Mouse (Mus musculus): ENCODE results near the gene Ano4. TPM values are rescaled to one million over a fixed set of nuclear protein-coding genes. Genes with fewer than 3 reads are reported as not detected.

Gene Ano4
- polyA plus RNA-seq, 1 experiment from 2014 or later, result 5.0 TPM

GRCm38 (mm10) chr10:89300346-89300745 is 44.2 kb downstream of the Ano4 start:
- Histone ChIP-seq H3K9ac (replicated peaks; ENCODE audit: low read length) (no peak overlapping the region), H3K4me1 (ENCODE audit: insufficient read depth, low read length) (no peaks in the 10 kb centered on the region), H3K36me3 (ENCODE audit: insufficient read depth, low read length) (no peaks in the 10 kb centered on the region), H3K27ac (ENCODE audit: low read length) (no peak overlapping the region), H3K4me3 (ENCODE audit: low read length) (no peak overlapping the region), H3K27me3 (ENCODE audit: insufficient read depth, low read length) (no peaks in the 10 kb centered on the region), H3K9me3 (ENCODE audit: low read length) (no peaks in the 10 kb centered on the region), H3K4me2 (replicated peaks; ENCODE audit: low read depth, low read length) (no peak overlapping the region)
- 82% methylated on average over 2 of the region's 2 CpGs for WGBS
- ATAC-seq (ENCODE audit: low FRiP score, low TSS enrichment), result no peak

- no peak overlapping the region for H3K9ac ChIP-seq (replicated peaks; ENCODE audit: low read length)
- no peaks in the 10 kb centered on the region for H3K36me3 ChIP-seq (ENCODE audit: insufficient read depth, low read length)
- no peaks in the 10 kb centered on the region for H3K27me3 ChIP-seq (ENCODE audit: insufficient read depth, low read length)
- H3K4me2 ChIP-seq (replicated peaks; ENCODE audit: low read depth, low read length), result no peak overlapping the region
- no peak for ATAC-seq (ENCODE audit: low FRiP score, low TSS enrichment)
- H3K9me3 ChIP-seq (ENCODE audit: low read length), result no peaks in the 10 kb centered on the region
- H3K27ac ChIP-seq (ENCODE audit: low read length), result no peak overlapping the region
- no peaks in the 10 kb centered on the region for H3K4me1 ChIP-seq (ENCODE audit: insufficient read depth, low read length)
- WGBS, result 71% methylated on average over 3 of the region's 3 CpGs
- no peak overlapping the region for H3K4me3 ChIP-seq (ENCODE audit: low read length)
Measured at GRCm38 (mm10) chr10:89292784-89293183, 51.8 kb downstream of the Ano4 start.

GRCm38 (mm10) chr10:89290698-89291097 is 53.9 kb downstream of the Ano4 start:
- Histone ChIP-seq H3K27me3 (ENCODE audit: insufficient read depth, low read length) (no peaks in the 10 kb centered on the region), H3K4me3 (ENCODE audit: low read length) (no peak overlapping the region), H3K4me2 (replicated peaks; ENCODE audit: low read depth, low read length) (no peak overlapping the region), H3K4me1 (ENCODE audit: insufficient read depth, low read length) (no peaks in the 10 kb centered on the region), H3K9me3 (ENCODE audit: low read length) (no peaks in the 10 kb centered on the region), H3K36me3 (ENCODE audit: insufficient read depth, low read length) (no peaks in the 10 kb centered on the region), H3K9ac (replicated peaks; ENCODE audit: low read length) (no peak overlapping the region), H3K27ac (ENCODE audit: low read length) (no peak overlapping the region)
- ATAC-seq (ENCODE audit: low FRiP score, low TSS enrichment), result no peak
- 61% methylated on average over 6 of the region's 6 CpGs for WGBS

- Histone ChIP-seq H3K36me3 (ENCODE audit: insufficient read depth, low read length) (no peaks in the 10 kb centered on the region), H3K27me3 (ENCODE audit: insufficient read depth, low read length) (no peaks in the 10 kb centered on the region), H3K4me2 (replicated peaks; ENCODE audit: low read depth, low read length) (no peak overlapping the region), H3K9me3 (ENCODE audit: low read length) (no peaks in the 10 kb centered on the region), H3K4me3 (ENCODE audit: low read length) (no peak overlapping the region), H3K9ac (replicated peaks; ENCODE audit: low read length) (no peak overlapping the region), H3K27ac (ENCODE audit: low read length) (no peak overlapping the region), H3K4me1 (ENCODE audit: insufficient read depth, low read length) (no peaks in the 10 kb centered on the region)
- ATAC-seq (ENCODE audit: low FRiP score, low TSS enrichment), result no peak
- WGBS, result 90% methylated on average over 4 of the region's 4 CpGs
Measured at GRCm38 (mm10) chr10:89289290-89289689, 55.3 kb downstream of the Ano4 start.

- no peak for ATAC-seq (ENCODE audit: low FRiP score, low TSS enrichment)
- no peak overlapping the region for H3K9ac ChIP-seq (replicated peaks; ENCODE audit: low read length)
- 77% methylated on average over 5 of the region's 5 CpGs for WGBS
Measured at GRCm38 (mm10) chr10:89280402-89280801, 64.2 kb downstream of the Ano4 start.

GRCm38 (mm10) chr10:89273001-89273680 is 71.4 kb downstream of the Ano4 start:
- no peak overlapping the region for H3K4me2 ChIP-seq (replicated peaks; ENCODE audit: low read depth, low read length)
- no peak overlapping the region for H3K4me3 ChIP-seq (ENCODE audit: low read length)
- WGBS, result 95% methylated on average over 3 of the region's 3 CpGs
- no peaks in the 10 kb centered on the region for H3K9me3 ChIP-seq (ENCODE audit: low read length)
- no peaks in the 10 kb centered on the region for H3K4me1 ChIP-seq (ENCODE audit: insufficient read depth, low read length)
- H3K27me3 ChIP-seq (ENCODE audit: insufficient read depth, low read length), result no peaks in the 10 kb centered on the region
- H3K27ac ChIP-seq (ENCODE audit: low read length), result no peak overlapping the region
- no peak overlapping the region for H3K9ac ChIP-seq (replicated peaks; ENCODE audit: low read length)
- no peaks in the 10 kb centered on the region for H3K36me3 ChIP-seq (ENCODE audit: insufficient read depth, low read length)
- ATAC-seq (ENCODE audit: low FRiP score, low TSS enrichment), result no peak

More at GRCm38 (mm10) chr10:89280402-89280801, 64.2 kb downstream of the Ano4 start:
- no peaks in the 10 kb centered on the region for H3K4me1 ChIP-seq (ENCODE audit: insufficient read depth, low read length)
- no peaks in the 10 kb centered on the region for H3K9me3 ChIP-seq (ENCODE audit: low read length)
- no peaks in the 10 kb centered on the region for H3K27me3 ChIP-seq (ENCODE audit: insufficient read depth, low read length)
- no peak overlapping the region for H3K4me3 ChIP-seq (ENCODE audit: low read length)
- H3K4me2 ChIP-seq (replicated peaks; ENCODE audit: low read depth, low read length), result no peak overlapping the region
- H3K27ac ChIP-seq (ENCODE audit: low read length), result no peak overlapping the region
- no peaks in the 10 kb centered on the region for H3K36me3 ChIP-seq (ENCODE audit: insufficient read depth, low read length)

- Histone ChIP-seq H3K4me2 (replicated peaks; ENCODE audit: low read depth, low read length) (no peak overlapping the region), H3K9ac (replicated peaks; ENCODE audit: low read length) (no peak overlapping the region), H3K4me3 (ENCODE audit: low read length) (no peak overlapping the region), H3K4me1 (ENCODE audit: insufficient read depth, low read length) (no peaks in the 10 kb centered on the region), H3K27me3 (ENCODE audit: insufficient read depth, low read length) (no peaks in the 10 kb centered on the region), H3K9me3 (ENCODE audit: low read length) (no peaks in the 10 kb centered on the region), H3K27ac (ENCODE audit: low read length) (no peak overlapping the region), H3K36me3 (ENCODE audit: insufficient read depth, low read length) (no peaks in the 10 kb centered on the region)
- no peak for ATAC-seq (ENCODE audit: low FRiP score, low TSS enrichment)
- 89% methylated on average over 3 of the region's 3 CpGs for WGBS
Measured at GRCm38 (mm10) chr10:89267312-89267711, 77.2 kb downstream of the Ano4 start.

GRCm38 (mm10) chr10:89263396-89263795 is 81.2 kb downstream of the Ano4 start:
- no peak overlapping the region for H3K9ac ChIP-seq (replicated peaks; ENCODE audit: low read length)
- no peaks in the 10 kb centered on the region for H3K36me3 ChIP-seq (ENCODE audit: insufficient read depth, low read length)
- no peak overlapping the region for H3K4me3 ChIP-seq (ENCODE audit: low read length)
- H3K27me3 ChIP-seq (ENCODE audit: insufficient read depth, low read length), result peaks cover 3% of the 10 kb centered on the region; the same call in 1 of the 2 replicates
- H3K27ac ChIP-seq (ENCODE audit: low read length), result no peak overlapping the region
- no peaks in the 10 kb centered on the region for H3K9me3 ChIP-seq (ENCODE audit: low read length)
- no peak for ATAC-seq (ENCODE audit: low FRiP score, low TSS enrichment)
- 80% methylated on average over 4 of the region's 4 CpGs for WGBS
- H3K4me1 ChIP-seq (ENCODE audit: insufficient read depth, low read length), result no peaks in the 10 kb centered on the region
- no peak overlapping the region for H3K4me2 ChIP-seq (replicated peaks; ENCODE audit: low read depth, low read length)

GRCm38 (mm10) chr10:89257457-89258381 is 86.8 kb downstream of the Ano4 start:
- H3K4me3 ChIP-seq (ENCODE audit: low read length), result peak overlapping the region; percentile 35
- ATAC-seq (ENCODE audit: low FRiP score, low TSS enrichment), result peak; percentile 79
- H3K9ac ChIP-seq (replicated peaks; ENCODE audit: low read length), result peak overlapping the region; percentile 30; the same call in 1 of the 2 replicates
- H3K27me3 ChIP-seq (ENCODE audit: insufficient read depth, low read length), result peaks cover 8% of the 10 kb centered on the region; the same call in 1 of the 2 replicates
- H3K4me2 ChIP-seq (replicated peaks; ENCODE audit: low read depth, low read length), result peak overlapping the region; percentile 52
- no peaks in the 10 kb centered on the region for H3K36me3 ChIP-seq (ENCODE audit: insufficient read depth, low read length)
- H3K27ac ChIP-seq (ENCODE audit: low read length), result peak overlapping the region; percentile 45
- no peaks in the 10 kb centered on the region for H3K9me3 ChIP-seq (ENCODE audit: low read length)
- H3K4me1 ChIP-seq (ENCODE audit: insufficient read depth, low read length), result peaks cover 6% of the 10 kb centered on the region; the same call in 1 of the 2 replicates
- 5% methylated on average over 16 of the region's 16 CpGs for WGBS
